Mouse (Mus musculus) adrenal gland, adult 8-10 months (tissue): Measurements from ENCODE around the gene Prr14l. TPM values are rescaled to one million over a fixed set of nuclear protein-coding genes. Genes with fewer than 3 reads are reported as not detected.

ENCODE experiments used
- total RNA-seq, 4 experiments: library from RNA; stranded (reverse); gene quantifications; 2 replicates each; pipeline ENCODE4 v1.2.4; 2022

Gene Prr14l
- total RNA-seq, 4 experiments from 2014 or later = 31.5 to 40.2 (median 37.0) TPM

Other genes starting within 250 kb of the Prr14l start
- gene Yes1, start 243.1 kb downstream of the Prr14l start, total RNA-seq = 10 to 100 TPM; 38.1 to 49.1 (median 43.7) TPM
- gene Pisd, start 68.6 kb downstream of the Prr14l start, total RNA-seq = 10 to 100 TPM; 71.1 to 84.8 (median 73.5) TPM
- gene Gm20671, start 27.1 kb downstream of the Prr14l start, total RNA-seq = not detected
- 10 to 100 TPM; 44.4 to 50.4 (median 45.5) TPM for gene Depdc5, start 9.4 kb upstream of the Prr14l start, total RNA-seq
- 100 to 1,000 TPM; 160 to 184 (median 171) TPM for gene Ywhah, start 164.6 kb upstream of the Prr14l start, total RNA-seq
- gene Slc5a1, start 250.0 kb upstream of the Prr14l start, total RNA-seq = not detected